Mouse (Mus musculus) myocyte (in vitro differentiated cells): ENCODE measurements around the gene Gm17027. TPM values are rescaled to one million over a fixed set of nuclear protein-coding genes. Genes with fewer than 3 reads are reported as not detected.
"Not testable (repeated sequence)": the region's sequence is repeated elsewhere in the genome, so short reads cannot be mapped to it uniquely, and the experiment has no call there.

Experiments used
- H3K27me3 ChIP-seq: one replicate; pipeline ENCODE4 v1.6.1; 2011; ENCODE audit not compliant: control insufficient read depth, insufficient read depth, insufficient read length
- H3K36me3 ChIP-seq: one replicate; pipeline ENCODE4 v1.6.1; 2011; ENCODE audit not compliant: control insufficient read depth, insufficient read depth
- H3K4me2 ChIP-seq: one replicate; pipeline ENCODE4 v1.6.1; 2011; ENCODE audit warnings: low read depth, control low read depth
- H3K4me3 ChIP-seq: one replicate; pipeline ENCODE4 v1.5.1; 2011; ENCODE audit warnings: mild to moderate bottlenecking, control low read depth, moderate library complexity
- H3K79me2 ChIP-seq: one replicate; pipeline ENCODE4 v1.6.1; 2011; ENCODE audit not compliant: control insufficient read depth, insufficient read depth
- H3ac ChIP-seq: one replicate; pipeline ENCODE4 v1.6.1; 2011; ENCODE audit not compliant: control insufficient read depth, insufficient read length
- polyA plus RNA-seq: library from polyadenylated mRNA; unstranded; fragments of >200 nt; fragmentation: generic; extraction: Trizol; gene quantifications from one replicate; pipeline ENCODE4 v1.2.1, GENCODE M21; 2012; ENCODE audit warnings: missing spikeins

The Gm17027 gene
- polyA plus RNA-seq = not detected

DNA sequence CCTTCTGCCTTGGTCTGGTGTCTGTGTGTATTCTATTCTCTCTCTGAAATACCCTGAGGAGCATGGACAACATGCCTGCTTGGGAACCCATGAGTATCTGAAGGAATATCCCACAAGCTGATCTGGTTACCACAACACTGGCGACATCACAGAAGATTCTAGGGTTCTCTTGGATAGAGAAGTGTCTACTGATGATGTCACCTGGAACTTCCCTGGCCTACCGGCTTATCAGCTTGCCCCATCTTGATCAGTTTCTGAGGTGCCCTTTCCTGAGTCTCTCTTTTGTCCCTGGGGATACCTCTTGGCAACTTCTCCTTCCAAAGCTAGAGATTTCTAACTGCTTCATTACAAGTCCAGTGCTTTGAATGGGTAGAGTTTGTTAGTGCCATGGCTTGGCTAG is at the start of gene Gm17027:
Gm17027 (minus strand) TSS at position 101 of the 400 bp plus-strand sequence.
- H3K27me3 ChIP-seq, H3K79me2 ChIP-seq, H3K4me3 ChIP-seq, H3K36me3 ChIP-seq, H3K4me2 ChIP-seq, H3ac ChIP-seq: not testable (repeated sequence)

DNA sequence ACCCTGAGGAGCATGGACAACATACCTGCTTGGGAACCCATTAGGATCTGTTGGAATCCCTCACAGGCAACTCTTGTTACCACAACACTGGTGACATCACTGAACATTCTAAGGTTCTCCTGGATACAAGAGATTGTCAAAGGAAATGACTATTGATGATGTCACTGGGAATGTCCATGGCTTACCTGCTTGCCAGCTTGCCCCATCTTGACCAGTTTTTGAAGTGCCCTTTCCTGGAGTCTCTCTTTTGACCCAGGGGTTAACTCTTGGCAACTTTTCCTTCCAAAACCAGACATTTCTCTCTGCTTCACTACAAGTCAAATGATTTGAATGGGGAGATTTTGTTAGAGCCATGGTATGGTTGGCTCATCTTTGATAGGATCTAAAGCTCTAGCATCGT is 28.3 kb upstream of the Gm17027 start, which contains the start of gene Gm3573:
Gm3573 (minus strand) TSS at position 101 of the 400 bp plus-strand sequence.
- H3K4me3 ChIP-seq, H3K27me3 ChIP-seq, H3K36me3 ChIP-seq, H3K79me2 ChIP-seq, H3K4me2 ChIP-seq, H3ac ChIP-seq: not testable (repeated sequence)

- H3K36me3 ChIP-seq, H3K4me2 ChIP-seq, H3K4me3 ChIP-seq, H3K79me2 ChIP-seq, H3ac ChIP-seq, H3K27me3 ChIP-seq: not testable (repeated sequence)
Measured at GRCm38 (mm10) chr14:42183936-42184335, 21.5 kb upstream of the Gm17027 start.

DNA sequence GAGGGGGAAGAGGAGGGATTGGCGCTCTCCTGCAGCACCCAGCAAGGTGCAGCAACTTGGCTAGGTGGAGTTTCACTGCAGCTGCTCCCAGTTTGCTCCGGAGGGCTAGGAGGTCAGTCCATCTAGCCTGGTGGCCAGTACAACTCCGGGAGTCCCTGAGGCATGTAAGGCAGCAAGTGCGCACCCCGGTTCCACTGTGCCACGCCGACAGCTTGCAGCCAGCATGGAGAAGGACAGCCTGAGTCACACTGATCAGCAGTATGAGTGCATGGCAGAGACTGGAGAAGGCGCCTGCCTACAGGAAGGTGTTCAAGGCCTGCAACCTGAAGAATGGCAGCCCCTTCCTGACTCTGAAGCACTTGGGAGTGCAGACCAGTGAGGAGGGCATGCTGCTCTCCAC is 27.9 kb downstream of the Gm17027 start:
- H3K36me3 ChIP-seq, H3K27me3 ChIP-seq, H3K4me2 ChIP-seq: not testable (repeated sequence)

GRCm38 (mm10) chr14:42133806-42134205 is 28.6 kb downstream of the Gm17027 start:
- H3K27me3 ChIP-seq, H3K4me3 ChIP-seq, H3K79me2 ChIP-seq, H3ac ChIP-seq, H3K4me2 ChIP-seq, H3K36me3 ChIP-seq: not testable (repeated sequence)

More for the DNA sequence above, 27.9 kb downstream of the Gm17027 start:
- not testable (repeated sequence) for H3K79me2 ChIP-seq, H3ac ChIP-seq, H3K4me3 ChIP-seq

- H3ac ChIP-seq, H3K36me3 ChIP-seq, H3K4me2 ChIP-seq, H3K4me3 ChIP-seq, H3K27me3 ChIP-seq, H3K79me2 ChIP-seq: not testable (repeated sequence)
Measured at GRCm38 (mm10) chr14:42117269-42117668, 45.2 kb downstream of the Gm17027 start, which contains the start of gene Gm7951. TSS of gene Gm7951 (minus strand) at chr14:42117369.

Other genes starting within 250 kb of the Gm17027 start
- gene 1700049E17Rik1, start 237.7 kb downstream of the Gm17027 start, polyA plus RNA-seq = not detected
- not detected for gene 1700024B05Rik, start 218.6 kb downstream of the Gm17027 start, polyA plus RNA-seq
- gene Gm6401, start 194.7 kb downstream of the Gm17027 start, polyA plus RNA-seq = not detected
- gene Gm3543, start 179.3 kb downstream of the Gm17027 start, polyA plus RNA-seq = not detected
- not detected for gene Gm7951, start 45.3 kb downstream of the Gm17027 start, polyA plus RNA-seq
- not detected for gene Gm3573, start 28.2 kb upstream of the Gm17027 start, polyA plus RNA-seq
- not detected for gene Gm17026, start 97.4 kb upstream of the Gm17027 start, polyA plus RNA-seq
- gene Gm9611, start 134.7 kb upstream of the Gm17027 start, polyA plus RNA-seq = not detected
- gene Gm7995, start 147.6 kb upstream of the Gm17027 start, polyA plus RNA-seq = not detected